Mouse (Mus musculus) kidney, embryonic 16.5 days (tissue): ENCODE measurements at regions not wholly inside any gene's neighbourhood (a gene's known extent, or its start where the extent isn't known, plus 50 kb on each side); places are given as distances from the start of the nearest gene placed in this dataset.
A peak's percentile ranks its signal among the peaks of the same experiment; 100 is the strongest.

Experiments used
- ATAC-seq: fragments of 200-750 bp; cut with Nextera tagmentation; 2 replicates; pipeline ENCODE4 v1.8.0; 2017; ENCODE audit warnings: moderate TSS enrichment; ENCODE audit not compliant: low FRiP score, low TSS enrichment
- H3K27ac ChIP-seq: fragments of 300-500 bp; sonication (generic); 2 replicates; pipeline ENCODE4 v1.5.1; 2014; ENCODE audit warnings: low read length
- H3K27me3 ChIP-seq: fragments of 300-500 bp; sonication (generic); 2 replicates; pipeline ENCODE4 v1.6.1; 2014; ENCODE audit warnings: low read length, control low read depth, mixed read lengths; ENCODE audit not compliant: insufficient read depth
- H3K36me3 ChIP-seq: fragments of 300-500 bp; sonication (generic); 2 replicates; pipeline ENCODE4 v1.6.1; 2014; ENCODE audit warnings: low read length, control low read depth, mixed read lengths; ENCODE audit not compliant: insufficient read depth
- H3K4me1 ChIP-seq: fragments of 300-500 bp; sonication (generic); 2 replicates; pipeline ENCODE4 v1.6.1; 2014; ENCODE audit warnings: low read length, control low read depth, mixed read lengths; ENCODE audit not compliant: insufficient read depth
- H3K4me2 ChIP-seq: fragments of 300-500 bp; sonication (generic); replicated peaks from 2 replicates; pipeline ENCODE4 v1.6.1; 2014; ENCODE audit warnings: low read depth, low read length
- H3K4me3 ChIP-seq: fragments of 300-500 bp; sonication (generic); 2 replicates; pipeline ENCODE4 v1.5.1; 2014; ENCODE audit warnings: mild to moderate bottlenecking, low read length
- H3K9ac ChIP-seq: fragments of 300-500 bp; sonication (generic); replicated peaks from 2 replicates; pipeline ENCODE4 v1.6.1; 2014; ENCODE audit warnings: low read length
- H3K9me3 ChIP-seq: fragments of 300-500 bp; sonication (generic); 2 replicates; pipeline ENCODE4 v1.6.1; 2016; ENCODE audit warnings: low read length, control low read depth
- WGBS: fragments of 180-500 bp; shearing (Covaris S2); extraction: QIAGEN DNeasy Blood & Tissue Kit; methylation state at CpG from one replicate; pipeline ENCODE4 v1.1.7; 2014; 5-methylcytosine and 5-hydroxymethylcytosine counted together

- Histone ChIP-seq H3K9me3 (no peaks in the 10 kb centered on the region), H3K4me2 (no peak overlapping the region), H3K4me3 (no peak overlapping the region), H3K9ac (no peak overlapping the region), H3K27me3 (no peaks in the 10 kb centered on the region), H3K27ac (no peak overlapping the region), H3K4me1 (no peaks in the 10 kb centered on the region), H3K36me3 (no peaks in the 10 kb centered on the region)
- no peak for ATAC-seq
- 59% methylated on average over 5 of the region's 5 CpGs for WGBS
These were observed 53.1 kb upstream of the Glis3 start for GRCm38 (mm10) chr19:28732998-28733397.

GRCm38 (mm10) chr19:28733781-28734180 lies 53.9 kb upstream of the Glis3 start:
- H3K27ac ChIP-seq: no peak overlapping the region
- no peaks in the 10 kb centered on the region for H3K9me3 ChIP-seq
- no peak overlapping the region for H3K4me2 ChIP-seq
- WGBS: 67% methylated on average over 6 of the region's 6 CpGs
- no peaks in the 10 kb centered on the region for H3K36me3 ChIP-seq
- no peak overlapping the region for H3K4me3 ChIP-seq
- no peaks in the 10 kb centered on the region for H3K27me3 ChIP-seq
- no peak for ATAC-seq
- no peak overlapping the region for H3K9ac ChIP-seq
- no peaks in the 10 kb centered on the region for H3K4me1 ChIP-seq

GRCm38 (mm10) chr19:28743176-28743793 lies 63.4 kb upstream of the Glis3 start:
- ATAC-seq: peak; percentile 71; the same call in 1 of the 2 replicates
- H3K27ac ChIP-seq: peak overlapping the region; percentile 20; the same call in 1 of the 2 replicates
- H3K4me2 ChIP-seq: no peak overlapping the region
- no peaks in the 10 kb centered on the region for H3K27me3 ChIP-seq
- 75% methylated on average over 5 of the region's 5 CpGs for WGBS
- no peaks in the 10 kb centered on the region for H3K36me3 ChIP-seq
- H3K9me3 ChIP-seq: no peaks in the 10 kb centered on the region
- no peak overlapping the region for H3K4me3 ChIP-seq
- peaks cover 7% of the 10 kb centered on the region for H3K4me1 ChIP-seq
- H3K9ac ChIP-seq: no peak overlapping the region

- 94% methylated on average over 2 of the region's 2 CpGs for WGBS
- H3K27ac ChIP-seq: no peak overlapping the region
These were observed 65.2 kb upstream of the Glis3 start for GRCm38 (mm10) chr19:28745105-28745504.

GRCm38 (mm10) chr19:28745534-28745933 lies 65.7 kb upstream of the Glis3 start:
- Histone ChIP-seq H3K9me3 (no peaks in the 10 kb centered on the region), H3K27me3 (no peaks in the 10 kb centered on the region), H3K9ac (no peak overlapping the region), H3K4me1 (peaks cover 15% of the 10 kb centered on the region), H3K36me3 (no peaks in the 10 kb centered on the region), H3K4me3 (no peak overlapping the region), H3K27ac (no peak overlapping the region), H3K4me2 (no peak overlapping the region)
- 38% methylated on average over 8 of the region's 8 CpGs for WGBS
- no peak for ATAC-seq

More at GRCm38 (mm10) chr19:28745105-28745504, 65.2 kb upstream of the Glis3 start:
- Histone ChIP-seq H3K4me2 (no peak overlapping the region), H3K36me3 (no peaks in the 10 kb centered on the region), H3K4me3 (no peak overlapping the region), H3K9ac (no peak overlapping the region), H3K4me1 (peaks cover 13% of the 10 kb centered on the region), H3K27me3 (no peaks in the 10 kb centered on the region), H3K9me3 (no peaks in the 10 kb centered on the region)
- ATAC-seq: no peak

GRCm38 (mm10) chr19:28751091-28751490 lies 71.2 kb upstream of the Glis3 start:
- 70% methylated on average over 8 of the region's 8 CpGs for WGBS
- Histone ChIP-seq H3K27me3 (no peaks in the 10 kb centered on the region), H3K4me1 (peaks cover 12% of the 10 kb centered on the region; the same call in 1 of the 2 replicates), H3K4me3 (no peak overlapping the region), H3K9me3 (no peaks in the 10 kb centered on the region), H3K9ac (no peak overlapping the region), H3K27ac (peak overlapping the region; percentile 52), H3K4me2 (no peak overlapping the region), H3K36me3 (no peaks in the 10 kb centered on the region)
- ATAC-seq: no peak

GRCm38 (mm10) chr19:28758854-28759253 lies 76.0 kb upstream of the Slc1a1 start:
- Histone ChIP-seq H3K9me3 (no peaks in the 10 kb centered on the region), H3K27me3 (no peaks in the 10 kb centered on the region), H3K4me1 (no peaks in the 10 kb centered on the region), H3K4me2 (no peak overlapping the region), H3K4me3 (no peak overlapping the region), H3K36me3 (no peaks in the 10 kb centered on the region), H3K9ac (no peak overlapping the region), H3K27ac (no peak overlapping the region)
- no peak for ATAC-seq
- WGBS: 41% methylated on average over 7 of the region's 7 CpGs

- no peak overlapping the region for H3K4me2 ChIP-seq
- ATAC-seq: no peak
- H3K9me3 ChIP-seq: no peaks in the 10 kb centered on the region
- H3K9ac ChIP-seq: no peak overlapping the region
- no peak overlapping the region for H3K27ac ChIP-seq
- H3K4me3 ChIP-seq: no peak overlapping the region
- peaks cover 3% of the 10 kb centered on the region; the same call in 1 of the 2 replicates for H3K4me1 ChIP-seq
- WGBS: 73% methylated on average over 11 of the region's 11 CpGs
- no peaks in the 10 kb centered on the region for H3K27me3 ChIP-seq
- H3K36me3 ChIP-seq: no peaks in the 10 kb centered on the region
These were observed 70.0 kb upstream of the Slc1a1 start for GRCm38 (mm10) chr19:28764795-28765360.

- WGBS: 24% methylated on average over 5 of the region's 5 CpGs
- Histone ChIP-seq H3K4me1 (peaks cover 3% of the 10 kb centered on the region; the same call in 1 of the 2 replicates), H3K27ac (no peak overlapping the region), H3K4me2 (no peak overlapping the region), H3K9ac (no peak overlapping the region), H3K36me3 (no peaks in the 10 kb centered on the region), H3K9me3 (no peaks in the 10 kb centered on the region), H3K27me3 (no peaks in the 10 kb centered on the region), H3K4me3 (no peak overlapping the region)
- 0 out of 2 replicates have a peak, but pooled peaks have one; percentile 35 for ATAC-seq
These were observed 66.6 kb upstream of the Slc1a1 start for GRCm38 (mm10) chr19:28768218-28768617.

- Histone ChIP-seq H3K36me3 (no peaks in the 10 kb centered on the region), H3K4me1 (peaks cover 3% of the 10 kb centered on the region; the same call in 1 of the 2 replicates), H3K4me3 (no peak overlapping the region), H3K27me3 (no peaks in the 10 kb centered on the region), H3K9me3 (no peaks in the 10 kb centered on the region), H3K4me2 (no peak overlapping the region), H3K27ac (no peak overlapping the region), H3K9ac (no peak overlapping the region)
- WGBS: 81% methylated on average over 12 of the region's 12 CpGs
- no peak for ATAC-seq
These were observed 64.4 kb upstream of the Slc1a1 start for GRCm38 (mm10) chr19:28770419-28770818.
